Mouse (Mus musculus) heart, adult 8-10 months (tissue): ENCODE measurements around the gene Qprt. TPM values are rescaled to one million over a fixed set of nuclear protein-coding genes. Genes with fewer than 3 reads are reported as not detected.
A peak's percentile ranks its signal among the peaks of the same experiment; 100 is the strongest.
"Not testable (repeated sequence)": the region's sequence is repeated elsewhere in the genome, so short reads cannot be mapped to it uniquely, and the experiment has no call there.

Experiments
- DNase-seq: peaks from one replicate; pipeline ENCODE4 v3.0.0; 2022; ENCODE audit warnings: low spot score
- total RNA-seq, 4 experiments: library from RNA; stranded (reverse); gene quantifications; 2 replicates each; pipeline ENCODE4 v1.2.4; 2022

The Qprt gene
- total RNA-seq, 4 experiments from 2014 or later: not detected

DNA sequence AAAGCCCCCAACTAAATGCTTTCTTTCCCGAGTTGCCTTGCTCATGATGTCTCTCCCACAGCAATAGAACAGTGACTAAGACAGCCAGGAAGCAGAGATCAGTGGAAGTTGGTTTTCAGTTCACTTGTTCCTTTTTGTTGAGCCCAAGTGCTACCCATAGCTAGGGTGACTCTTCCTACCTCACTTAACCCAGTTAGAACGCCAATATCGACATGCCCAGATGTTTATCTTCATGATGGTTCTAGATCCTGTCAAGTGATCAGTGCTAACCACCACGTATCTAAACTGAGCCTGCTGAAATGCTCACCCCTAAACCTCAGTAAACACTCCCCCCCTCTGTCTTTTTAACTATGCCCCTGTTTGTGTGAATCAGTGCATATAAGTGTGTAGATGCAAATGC, 22.5 kb downstream of the Qprt start:
- DNase-seq: no peak

DNA sequence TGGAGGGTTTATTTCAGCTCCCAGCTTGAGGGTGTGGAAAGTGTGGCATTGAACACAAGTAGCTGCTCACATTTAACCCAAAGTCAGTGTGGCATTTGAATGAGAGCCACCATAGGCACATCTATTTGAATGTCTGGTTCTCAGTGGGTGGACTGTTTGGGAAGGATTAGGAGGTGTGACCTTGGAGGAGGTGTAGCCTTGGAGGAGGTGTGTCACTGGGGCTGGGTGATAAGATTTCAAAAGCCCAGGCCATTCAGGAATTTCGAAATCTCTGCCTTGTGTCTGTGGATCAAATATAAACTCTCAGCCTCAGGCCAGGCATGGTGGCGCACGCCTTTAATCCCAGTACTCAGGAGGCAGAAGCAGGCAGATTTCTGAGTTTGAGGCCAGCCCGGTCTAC, 23.1 kb downstream of the Qprt start:
- no peak for DNase-seq

DNA sequence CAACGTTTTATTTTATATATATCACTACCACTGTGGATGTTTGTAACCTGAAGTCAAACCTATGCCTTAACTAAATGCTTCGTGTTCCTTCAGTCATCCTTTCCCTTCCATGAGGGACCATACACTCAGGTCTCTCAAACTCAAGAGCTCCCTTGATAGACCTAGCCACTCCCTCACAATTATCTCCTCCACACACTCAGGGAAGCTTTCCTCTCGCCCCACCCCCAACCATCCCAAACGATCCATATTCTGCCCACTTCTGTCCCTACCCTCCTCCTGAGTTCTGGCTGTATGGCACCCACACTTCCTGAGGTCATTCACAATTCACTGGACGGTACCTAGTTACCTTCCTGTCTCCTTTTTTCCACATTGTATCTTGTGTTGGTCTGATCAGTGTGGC, 23.5 kb downstream of the Qprt start:
- DNase-seq: no peak

DNA sequence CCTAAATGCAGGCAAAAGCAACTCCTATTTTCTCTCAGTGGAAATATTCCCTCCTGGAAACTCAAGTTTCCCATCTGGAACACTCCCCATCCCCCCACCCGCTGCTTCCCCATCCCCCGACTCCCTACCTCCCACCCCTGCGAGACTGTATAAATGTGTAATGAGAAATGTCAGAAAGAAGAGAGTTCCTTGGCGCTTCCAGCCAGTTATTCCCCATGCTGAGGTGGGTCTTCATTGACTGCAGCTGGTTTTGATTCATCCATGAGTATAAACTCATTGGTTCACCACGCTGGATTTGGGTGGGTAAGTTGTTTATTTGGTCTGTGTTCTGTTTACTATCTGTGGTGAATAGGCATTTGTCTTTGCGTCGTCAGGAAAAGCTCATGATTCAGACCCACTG, 25.6 kb downstream of the Qprt start:
- no peak for DNase-seq

DNA sequence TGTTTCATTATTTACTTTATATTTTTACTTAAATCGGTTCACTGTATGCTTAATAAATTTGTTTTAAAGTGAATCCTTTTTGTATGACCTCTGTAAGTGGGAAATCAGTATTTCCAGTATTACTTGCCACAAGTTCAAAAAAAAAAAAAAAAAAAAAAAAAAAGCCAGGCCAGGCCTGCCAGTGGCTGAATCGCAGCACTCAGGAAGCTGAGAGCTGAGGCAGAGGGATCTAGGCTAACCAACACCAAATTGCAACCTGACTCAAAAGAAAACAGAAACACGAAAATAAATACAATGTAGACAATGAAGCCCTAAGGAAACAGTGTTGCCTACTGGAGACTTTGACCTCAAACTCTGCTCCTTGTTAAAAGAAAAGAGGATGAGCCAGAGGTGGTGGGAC, 28.1 kb downstream of the Qprt start:
- no peak for DNase-seq

GRCm38 (mm10) chr7:127091114-127091896, 30.7 kb downstream of the Qprt start, which contains the start of gene AI467606:
Gene AI467606 (plus strand): TSS chr7:127091359.
- peak; percentile 69 for DNase-seq

DNA sequence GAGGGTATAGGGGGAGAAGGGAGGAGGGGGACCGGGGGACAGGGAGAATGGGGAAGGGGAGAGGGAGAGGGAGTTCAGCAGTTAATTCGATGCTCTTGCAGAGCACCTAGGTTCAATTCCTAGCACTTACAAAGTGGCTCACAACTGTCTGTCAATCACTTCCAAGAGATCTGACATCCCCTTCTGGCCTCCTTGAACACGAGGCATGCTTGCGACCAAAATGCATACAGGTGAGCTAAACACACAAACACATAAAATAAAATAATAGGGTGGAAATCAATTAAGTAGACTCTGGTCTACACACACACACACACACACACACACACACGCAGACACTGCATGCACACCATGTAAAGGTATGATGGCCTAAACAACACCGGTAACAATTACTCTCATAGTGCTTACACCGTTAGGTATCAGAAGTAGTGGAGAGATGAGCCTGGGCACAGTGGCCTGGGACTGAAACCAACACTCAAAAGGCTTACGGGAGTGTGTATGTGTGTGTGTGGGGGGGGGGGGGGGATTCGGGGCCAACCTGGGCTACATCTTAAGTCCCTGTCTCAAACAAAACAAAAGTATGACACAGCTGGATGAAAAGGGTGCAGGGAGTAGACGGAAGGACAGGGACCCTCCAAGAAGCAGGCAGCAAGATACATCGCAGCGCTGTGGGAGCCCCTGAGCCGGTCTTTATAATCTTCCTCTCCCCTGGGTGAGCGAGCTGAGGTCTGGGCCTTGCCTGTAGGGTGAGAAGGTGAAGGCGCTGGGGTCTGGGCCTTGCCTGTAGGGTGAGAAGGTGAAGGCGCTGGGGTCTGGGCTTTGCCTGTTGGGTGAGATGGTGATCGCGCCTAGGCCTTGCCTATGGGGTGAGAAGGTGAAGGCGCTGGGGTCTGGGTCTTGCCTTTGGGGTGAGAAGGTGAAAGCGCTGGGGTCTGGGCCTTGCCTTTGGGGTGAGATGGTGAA, 31.6 kb downstream of the Qprt start:
- DNase-seq: no peak

GRCm38 (mm10) chr7:127088901-127089845, 32.9 kb downstream of the Qprt start:
- no peak for DNase-seq

DNA sequence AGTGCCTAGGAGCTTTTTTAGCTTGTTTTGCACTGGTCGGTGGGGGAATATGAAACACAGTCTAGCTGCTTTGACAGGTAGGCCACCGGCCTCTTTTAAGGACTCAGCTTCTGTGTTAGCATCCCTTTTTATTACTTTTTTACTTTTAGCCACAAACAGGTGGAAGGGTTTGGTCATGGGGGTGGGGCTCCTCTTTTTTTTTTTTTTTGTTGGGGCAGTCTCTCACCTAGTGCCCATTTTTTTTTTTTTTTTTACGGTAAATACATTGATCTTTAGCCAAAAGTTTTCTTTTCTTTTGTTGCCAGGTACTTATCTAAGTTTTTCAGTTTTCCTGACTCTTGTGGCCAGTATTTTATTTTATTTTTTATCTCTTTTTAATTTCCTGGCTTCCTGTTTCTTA, 33.9 kb downstream of the Qprt start:
- no peak for DNase-seq

GRCm38 (mm10) chr7:127087278-127088010, 34.6 kb downstream of the Qprt start, which contains the start of gene Zg16:
Gene Zg16 (minus strand): TSS chr7:127087328.
- not testable (repeated sequence) for DNase-seq

DNA sequence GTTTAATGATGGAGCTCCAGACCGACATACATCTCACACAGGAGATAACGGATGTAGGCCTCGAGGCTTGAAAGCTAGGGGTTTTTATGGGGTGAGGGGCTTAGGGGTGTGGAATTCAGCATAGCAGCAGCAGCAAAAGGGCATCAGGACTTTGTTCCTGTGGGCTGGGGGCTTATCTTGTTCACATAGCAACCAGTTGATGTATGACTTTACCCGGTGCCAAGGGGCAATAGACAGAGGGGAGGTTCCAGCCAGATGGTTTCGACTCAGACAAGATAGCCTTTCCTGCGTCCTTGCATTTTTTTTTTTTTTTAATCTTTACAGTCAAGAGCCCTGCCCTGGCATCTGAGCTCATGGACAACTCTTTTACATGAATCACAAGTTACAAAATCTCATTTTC, 36.3 kb downstream of the Qprt start:
- not testable (repeated sequence) for DNase-seq

- DNase-seq: no peak
Measured at GRCm38 (mm10) chr7:127084794-127085193, 37.2 kb downstream of the Qprt start.

DNA sequence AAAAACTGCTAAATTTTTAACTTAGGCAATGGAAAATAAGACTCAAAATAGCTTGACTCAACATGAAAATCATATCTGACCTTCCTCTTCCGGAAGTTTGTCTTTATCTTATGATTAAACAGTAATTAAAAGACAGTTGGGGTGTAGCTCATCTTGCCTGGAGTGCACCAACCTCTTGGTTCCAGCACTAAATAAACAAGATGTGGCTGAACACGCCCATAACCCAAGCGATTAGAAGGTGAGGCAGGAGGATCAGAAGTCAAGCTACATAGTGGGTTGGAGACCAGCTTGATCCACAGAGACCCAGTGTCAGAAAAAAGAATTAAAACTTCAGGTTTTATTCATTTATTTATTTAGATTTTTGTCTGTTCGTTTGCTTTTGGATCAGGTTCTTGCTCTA, 38.3 kb downstream of the Qprt start:
- DNase-seq: no peak

DNA sequence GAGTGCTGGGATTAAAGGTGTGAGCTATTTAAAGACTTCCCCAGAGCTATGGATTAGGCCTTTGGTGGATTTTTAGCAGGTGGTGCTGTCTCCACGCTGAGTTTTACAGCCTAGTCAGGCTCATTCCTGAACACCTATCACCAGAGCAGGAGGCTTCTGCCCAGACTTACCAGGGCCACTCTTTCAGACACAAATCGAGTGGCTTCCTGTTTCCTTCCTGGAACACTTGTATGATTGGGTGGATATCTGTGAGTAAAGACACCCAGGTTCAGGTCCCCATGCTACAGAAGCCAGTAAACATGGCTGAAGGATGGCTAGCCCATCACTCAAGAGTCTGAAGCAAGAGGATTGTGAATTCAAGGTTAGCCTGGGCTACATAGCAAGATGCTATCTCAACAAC, 39.0 kb downstream of the Qprt start:
- DNase-seq: no peak

GRCm38 (mm10) chr7:127082271-127082670, 39.8 kb downstream of the Qprt start:
- DNase-seq: no peak

DNA sequence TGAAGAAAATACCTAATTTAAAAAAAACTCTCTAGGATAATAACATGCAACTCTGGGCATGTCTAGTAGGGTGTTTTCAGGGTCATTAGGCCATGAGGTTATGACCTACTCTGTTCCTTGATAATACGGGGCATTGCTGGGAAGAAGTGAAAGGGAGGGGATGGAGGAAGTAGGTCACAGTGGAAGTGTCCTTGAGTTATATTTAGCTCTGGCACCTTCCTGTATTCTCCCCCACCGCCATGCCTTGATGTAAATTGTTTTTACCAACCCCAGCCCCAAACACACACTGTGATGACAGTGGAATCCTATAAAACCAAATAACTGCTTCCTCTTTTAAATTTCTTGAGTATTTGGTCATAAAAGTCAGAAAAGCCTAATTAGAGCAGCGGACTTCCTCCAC, 42.0 kb downstream of the Qprt start:
- no peak for DNase-seq

GRCm38 (mm10) chr7:127077692-127078091, 44.3 kb downstream of the Qprt start:
- DNase-seq: no peak

- DNase-seq: no peak
Measured at GRCm38 (mm10) chr7:127076188-127076587, 45.8 kb downstream of the Qprt start.

GRCm38 (mm10) chr7:127073221-127073620, 48.8 kb downstream of the Qprt start:
- no peak for DNase-seq

DNA sequence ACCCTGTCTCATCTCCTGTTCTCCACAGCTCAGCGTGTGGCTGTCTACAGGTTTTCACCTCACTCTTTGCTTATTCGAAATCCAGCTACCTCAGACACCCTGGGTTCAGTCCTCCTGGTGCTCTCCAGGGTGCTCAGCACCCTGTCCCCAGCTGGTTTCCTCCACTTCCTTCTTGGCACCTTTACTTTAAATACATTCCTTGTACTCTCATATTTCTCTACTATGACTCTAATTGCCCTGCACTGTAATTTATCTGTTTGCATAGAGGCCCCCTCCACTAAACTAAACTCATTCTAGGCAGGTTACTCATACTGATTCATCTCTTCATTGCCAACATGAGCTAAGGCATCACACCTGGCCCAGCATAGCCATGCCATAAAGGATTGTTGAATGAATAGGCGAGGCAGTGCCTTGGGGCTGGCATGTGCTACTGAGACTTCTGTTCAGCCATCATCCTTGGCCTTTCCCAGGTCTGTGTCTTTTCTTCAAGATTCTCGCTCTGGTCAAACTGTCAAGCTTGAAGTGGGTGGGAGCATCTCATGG, 51.1 kb downstream of the Qprt start:
- DNase-seq: no peak
